Mouse (Mus musculus): ENCODE results near the gene Fut11. TPM values are rescaled to one million over a fixed set of nuclear protein-coding genes. Genes with fewer than 3 reads are reported as not detected.

Fut11 gene
- total RNA-seq, 2 experiments from 2014 or later: 18.5 to 19.7 TPM

- intact Hi-C loops (cut with DNase I): no loop called here
- peak; percentile 94 to 95 for DNase-seq (ENCODE audit: low spot score in 2 of 2)
Observed at GRCm38 (mm10) chr14:20707201-20708190, 12.7 kb downstream of the Fut11 start, which contains the start of gene Zswim8. Gene Zswim8, plus strand, starts transcription at chr14:20707552.

- intact Hi-C loops (cut with DNase I): no loop called here
- DNase-seq (ENCODE audit: low spot score in 2 of 2): no peak
Observed at GRCm38 (mm10) chr14:20708239-20708638, 13.5 kb downstream of the Fut11 start.

- DNase-seq (ENCODE audit: low spot score in 2 of 2): no peak
- intact Hi-C loops (cut with DNase I): no loop called here
Observed at GRCm38 (mm10) chr14:20713832-20714231, 19.1 kb downstream of the Fut11 start.

GRCm38 (mm10) chr14:20718443-20718842, 23.7 kb downstream of the Fut11 start:
- intact Hi-C loops (cut with DNase I): no loop called here
- DNase-seq (ENCODE audit: low spot score in 2 of 2): no peak

GRCm38 (mm10) chr14:20719767-20720166, 25.0 kb downstream of the Fut11 start:
- no peak for DNase-seq (ENCODE audit: low spot score in 2 of 2)
- intact Hi-C loops (cut with DNase I): no loop called here

- intact Hi-C loops (cut with DNase I): no loop called here
- DNase-seq (ENCODE audit: low spot score in 2 of 2): no peak
Observed at GRCm38 (mm10) chr14:20721371-20721770, 26.6 kb downstream of the Fut11 start.

- intact Hi-C loops (cut with DNase I): no loop called here
- DNase-seq (ENCODE audit: low spot score in 2 of 2): no peak
Observed at GRCm38 (mm10) chr14:20723006-20723405, 28.2 kb downstream of the Fut11 start.

- intact Hi-C loops (cut with DNase I): no loop called here
- DNase-seq (ENCODE audit: low spot score in 2 of 2): peak; percentile 70 to 78
Observed at GRCm38 (mm10) chr14:20724043-20724442, 29.3 kb downstream of the Fut11 start.

- intact Hi-C loops (cut with DNase I): no loop called here
- DNase-seq (ENCODE audit: low spot score in 2 of 2): no peak
Observed at GRCm38 (mm10) chr14:20725660-20726339, 31.0 kb downstream of the Fut11 start.

- intact Hi-C loops (cut with DNase I): loop anchor here (5.0 kb wide), 1 partner anchor 287 kb away; no protein-coding TSS in a partner anchor
- DNase-seq (ENCODE audit: low spot score in 2 of 2): no peak
Observed at GRCm38 (mm10) chr14:20729871-20730270, 35.1 kb downstream of the Fut11 start.

GRCm38 (mm10) chr14:20730853-20731602, 36.3 kb downstream of the Fut11 start:
- no peak for DNase-seq (ENCODE audit: low spot score in 2 of 2)
- intact Hi-C loops (cut with DNase I): loop anchor here (5.0 kb wide), 1 partner anchor 286 kb away; no protein-coding TSS in a partner anchor

- DNase-seq (ENCODE audit: low spot score in 2 of 2): no peak
- intact Hi-C loops (cut with DNase I): loop anchor here (5.0 kb wide), 1 partner anchor 284 kb away; no protein-coding TSS in a partner anchor
Observed at GRCm38 (mm10) chr14:20733041-20733951, 38.5 kb downstream of the Fut11 start.

GRCm38 (mm10) chr14:20733952-20734774, 39.4 kb downstream of the Fut11 start, which contains the start of gene Ndst2:
Gene Ndst2, minus strand, starts transcription at chr14:20734562.
- intact Hi-C loops (cut with DNase I): loop anchor here (5.0 kb wide), 1 partner anchor 283 kb away; no protein-coding TSS in a partner anchor

GRCm38 (mm10) chr14:20735052-20735451, 40.3 kb downstream of the Fut11 start:
- intact Hi-C loops (cut with DNase I): no loop called here
- DNase-seq (ENCODE audit: low spot score in 2 of 2): no peak

More at GRCm38 (mm10) chr14:20733952-20734774, 39.4 kb downstream of the Fut11 start, which contains the start of gene Ndst2:
- DNase-seq (ENCODE audit: low spot score in 2 of 2): peak; percentile 83 to 87

GRCm38 (mm10) chr14:20735892-20736390, 41.2 kb downstream of the Fut11 start:
- intact Hi-C loops (cut with DNase I): no loop called here
- DNase-seq (ENCODE audit: low spot score in 2 of 2): no peak

GRCm38 (mm10) chr14:20737306-20737705, 42.5 kb downstream of the Fut11 start:
- intact Hi-C loops (cut with DNase I): no loop called here
- DNase-seq (ENCODE audit: low spot score in 2 of 2): peak; percentile 34 to 41

GRCm38 (mm10) chr14:20738511-20738910, 43.7 kb downstream of the Fut11 start:
- intact Hi-C loops (cut with DNase I): no loop called here
- no peak for DNase-seq (ENCODE audit: low spot score in 2 of 2)

All from left cerebral cortex, postnatal 25 days (tissue).